Mouse (Mus musculus) spleen, adult 2 months (tissue): ENCODE results near the gene Maml3.

Experiments
- CTCF ChIP-seq: fragments of 200-500 bp; IDR thresholded peaks from 2 replicates; pipeline ENCODE4 v1.5.1; 2011; ENCODE audit warnings: mild to moderate bottlenecking, inconsistent platforms; ENCODE audit not compliant: insufficient read depth, insufficient read length, insufficient replicate concordance; ENCODE audit errors: extremely low read depth
- POLR2A ChIP-seq: fragments of 200-500 bp; IDR thresholded peaks from 2 replicates; pipeline ENCODE4 v1.6.1; 2011; ENCODE audit warnings: low read depth, low read length, inconsistent platforms

- TF ChIP-seq POLR2A: no peak
- peak; percentile 23; the same call in 1 of the 2 replicates for TF ChIP-seq CTCF
Measured at GRCm38 (mm10) chr3:51705220-51705619, 399.7 kb downstream of the Maml3 start.
